Mouse (Mus musculus) cerebellum, adult 2 months (tissue): Measurements from ENCODE around the gene Rgl1.

Experiments
- CTCF ChIP-seq: fragments of 200-500 bp; IDR thresholded peaks from 2 replicates; pipeline ENCODE4 v1.5.1; 2011; ENCODE audit warnings: low read depth, mild to moderate bottlenecking, control low read depth, low read length, moderate library complexity, borderline replicate concordance; ENCODE audit not compliant: insufficient read depth
- POLR2A ChIP-seq: fragments of 200-500 bp; IDR thresholded peaks from 2 replicates; pipeline ENCODE4 v1.6.1; 2011; ENCODE audit warnings: low read length, control low read depth, borderline replicate concordance; ENCODE audit not compliant: insufficient read depth

DNA sequence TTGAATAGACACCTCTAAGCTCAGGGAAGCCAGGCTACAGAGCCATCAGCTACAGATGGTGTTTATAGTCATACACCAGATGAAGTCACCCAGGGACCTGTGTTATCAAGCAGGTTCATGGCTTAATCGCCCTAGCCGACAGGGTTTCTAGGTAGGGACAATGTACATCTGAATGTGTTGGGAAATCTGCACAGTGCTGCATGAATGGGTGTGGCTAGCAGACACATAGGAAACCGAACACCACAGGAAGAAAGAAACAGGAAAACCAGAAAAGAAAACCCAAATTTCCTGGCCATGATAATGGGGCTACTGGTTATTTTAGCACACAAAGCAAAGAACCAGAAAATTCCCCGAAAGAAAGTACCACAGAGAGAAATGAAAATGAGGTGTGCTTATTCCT is 45.2 kb downstream of the Rgl1 start:
- TF ChIP-seq CTCF (no peak), POLR2A (no peak)
